Mouse (Mus musculus): ENCODE measurements around the gene ccdc198. TPM values are rescaled to one million over a fixed set of nuclear protein-coding genes. Genes with fewer than 3 reads are reported as not detected.

The ccdc198 gene
- polyA plus RNA-seq, 1 experiment: not detected

GRCm38 (mm10) chr14:49201073-49201778 is 44.0 kb downstream of the ccdc198 start:
- Histone ChIP-seq H3K27ac (ENCODE audit: insufficient read depth, low read length) (no peak overlapping the region), H3K4me1 (ENCODE audit: control insufficient read depth, insufficient read depth, low read length) (no peaks in the 10 kb centered on the region), H3K4me3 (ENCODE audit: insufficient read depth, low read length) (no peak overlapping the region)
- TF ChIP-seq CTCF (IDR thresholded peaks at IDR 0.05; ENCODE audit: extremely low read depth, insufficient read depth, low read length) (no peak), POLR2A (IDR thresholded peaks at IDR 0.05; ENCODE audit: extremely low read depth, insufficient read depth, low read length) (no peak)

GRCm38 (mm10) chr14:49197031-49197527 is 48.2 kb downstream of the ccdc198 start:
- Histone ChIP-seq H3K4me3 (ENCODE audit: insufficient read depth, low read length) (no peak overlapping the region), H3K27ac (ENCODE audit: insufficient read depth, low read length) (no peak overlapping the region), H3K4me1 (ENCODE audit: control insufficient read depth, insufficient read depth, low read length) (no peaks in the 10 kb centered on the region)
- TF ChIP-seq POLR2A (IDR thresholded peaks at IDR 0.05; ENCODE audit: extremely low read depth, insufficient read depth, low read length) (no peak), CTCF (IDR thresholded peaks at IDR 0.05; ENCODE audit: extremely low read depth, insufficient read depth, low read length) (no peak)

GRCm38 (mm10) chr14:49186270-49186669 is 59.0 kb downstream of the ccdc198 start:
- Histone ChIP-seq H3K4me1 (ENCODE audit: control insufficient read depth, insufficient read depth, low read length) (no peaks in the 10 kb centered on the region), H3K4me3 (ENCODE audit: insufficient read depth, low read length) (no peak overlapping the region)
- TF ChIP-seq CTCF (IDR thresholded peaks at IDR 0.05; ENCODE audit: extremely low read depth, insufficient read depth, low read length): no peak
- no peak for TF ChIP-seq POLR2A (IDR thresholded peaks at IDR 0.05; ENCODE audit: extremely low read depth, insufficient read depth, low read length)

GRCm38 (mm10) chr14:49179736-49180135 is 65.5 kb downstream of the ccdc198 start:
- peaks cover 4% of the 10 kb centered on the region; the same call in 1 of the 2 replicates for H3K4me1 ChIP-seq (ENCODE audit: control insufficient read depth, insufficient read depth, low read length)
- H3K4me3 ChIP-seq (ENCODE audit: insufficient read depth, low read length): no peak overlapping the region
- TF ChIP-seq CTCF (IDR thresholded peaks at IDR 0.05; ENCODE audit: extremely low read depth, insufficient read depth, low read length): no peak
- TF ChIP-seq POLR2A (IDR thresholded peaks at IDR 0.05; ENCODE audit: extremely low read depth, insufficient read depth, low read length): no peak
- H3K27ac ChIP-seq (ENCODE audit: insufficient read depth, low read length): no peak overlapping the region

More at GRCm38 (mm10) chr14:49186270-49186669, 59.0 kb downstream of the ccdc198 start:
- H3K27ac ChIP-seq (ENCODE audit: insufficient read depth, low read length): no peak overlapping the region

GRCm38 (mm10) chr14:49173290-49174135 is 71.8 kb downstream of the ccdc198 start:
- TF ChIP-seq POLR2A (IDR thresholded peaks at IDR 0.05; ENCODE audit: extremely low read depth, insufficient read depth, low read length) (no peak), CTCF (IDR thresholded peaks at IDR 0.05; ENCODE audit: extremely low read depth, insufficient read depth, low read length) (no peak)
- Histone ChIP-seq H3K4me1 (ENCODE audit: control insufficient read depth, insufficient read depth, low read length) (peaks cover 9% of the 10 kb centered on the region; the same call in 1 of the 2 replicates), H3K27ac (ENCODE audit: insufficient read depth, low read length) (no peak overlapping the region), H3K4me3 (ENCODE audit: insufficient read depth, low read length) (peak overlapping the region; percentile 56)

- Histone ChIP-seq H3K27ac (ENCODE audit: insufficient read depth, low read length) (peak overlapping the region; percentile 95), H3K4me3 (ENCODE audit: insufficient read depth, low read length) (peak overlapping the region; percentile 56), H3K4me1 (ENCODE audit: control insufficient read depth, insufficient read depth, low read length) (peaks cover 9% of the 10 kb centered on the region; the same call in 1 of the 2 replicates)
- TF ChIP-seq POLR2A (IDR thresholded peaks at IDR 0.05; ENCODE audit: extremely low read depth, insufficient read depth, low read length) (no peak), CTCF (IDR thresholded peaks at IDR 0.05; ENCODE audit: extremely low read depth, insufficient read depth, low read length) (no peak)
Observed at GRCm38 (mm10) chr14:49172582-49172988, 72.7 kb downstream of the ccdc198 start.

- H3K4me3 ChIP-seq (ENCODE audit: insufficient read depth, low read length): peak within 1 kb of the TSS; percentile 56
- peak within 1 kb of the TSS; percentile 95 for H3K27ac ChIP-seq (ENCODE audit: insufficient read depth, low read length)
- peaks cover 7% of the 10 kb centered on the region; the same call in 1 of the 2 replicates for H3K4me1 ChIP-seq (ENCODE audit: control insufficient read depth, insufficient read depth, low read length)
- TF ChIP-seq POLR2A (IDR thresholded peaks at IDR 0.05; ENCODE audit: extremely low read depth, insufficient read depth, low read length) (0 out of 2 replicates have a peak, but pooled peaks have one; percentile 39), CTCF (IDR thresholded peaks at IDR 0.05; ENCODE audit: extremely low read depth, insufficient read depth, low read length) (no peak)
Observed at GRCm38 (mm10) chr14:49171867-49172581, 73.2 kb downstream of the ccdc198 start, which contains the start of gene Naa30. Gene Naa30, plus strand, starts transcription at chr14:49172226.

GRCm38 (mm10) chr14:49171286-49171685 is 74.0 kb downstream of the ccdc198 start:
- Histone ChIP-seq H3K4me3 (ENCODE audit: insufficient read depth, low read length) (peak overlapping the region; percentile 56), H3K27ac (ENCODE audit: insufficient read depth, low read length) (no peak overlapping the region), H3K4me1 (ENCODE audit: control insufficient read depth, insufficient read depth, low read length) (peaks cover 7% of the 10 kb centered on the region; the same call in 1 of the 2 replicates)
- TF ChIP-seq CTCF (IDR thresholded peaks at IDR 0.05; ENCODE audit: extremely low read depth, insufficient read depth, low read length) (no peak), POLR2A (IDR thresholded peaks at IDR 0.05; ENCODE audit: extremely low read depth, insufficient read depth, low read length) (no peak)

Other genes starting within 250 kb of the ccdc198 start
- 18.7 and 18.8 TPM in 2 replicates for gene Ap5m1, start 179.4 kb downstream of the ccdc198 start, polyA plus RNA-seq (2012; rRNA removed)
- gene Exoc5, start 178.8 kb downstream of the ccdc198 start, polyA plus RNA-seq (2012; rRNA removed): 30.9 and 31.1 TPM in 2 replicates
- 21.7 and 22.9 TPM in 2 replicates for gene Naa30, start 73.2 kb downstream of the ccdc198 start, polyA plus RNA-seq (2012; rRNA removed)